Mouse (Mus musculus): ENCODE data around the gene Sympk. TPM values are rescaled to one million over a fixed set of nuclear protein-coding genes. Genes with fewer than 3 reads are reported as not detected.

Gene Sympk
- total and polyA plus RNA-seq, 3 experiments: 43.7 to 141 (median 111) TPM

DNA sequence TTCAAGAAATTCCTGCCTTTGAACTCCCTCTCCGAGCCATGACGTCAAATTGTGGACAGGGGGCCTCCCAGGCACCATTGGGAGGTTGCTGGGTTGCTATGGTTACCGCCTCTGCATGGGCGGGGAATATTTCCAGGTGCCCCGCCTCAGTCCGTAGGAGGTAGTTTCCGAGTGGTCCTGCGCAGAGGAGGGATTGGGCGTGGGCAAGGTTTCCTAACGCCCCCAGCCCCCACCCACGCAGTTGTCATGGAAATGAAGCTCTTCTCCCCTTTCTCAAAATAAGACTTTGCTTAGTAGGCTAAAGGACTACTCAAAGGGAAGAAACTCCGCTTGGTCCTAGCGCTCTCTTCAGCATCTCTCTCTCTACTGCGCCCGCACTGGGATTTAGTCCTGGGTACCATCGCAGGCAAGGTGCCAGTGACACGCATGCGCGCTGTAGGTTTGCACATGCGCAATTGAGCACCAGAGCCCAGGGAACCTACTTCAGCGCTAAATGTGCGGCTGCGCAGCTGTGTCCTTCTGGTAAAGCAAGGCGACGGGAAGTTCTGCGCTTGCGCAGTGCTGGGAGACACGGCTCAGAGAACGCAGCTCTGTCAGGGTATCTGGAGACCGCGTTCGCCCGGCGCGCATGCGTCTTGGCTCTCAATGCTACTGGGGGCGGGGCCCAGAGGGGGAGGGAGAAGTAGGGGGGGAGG is 33.4 kb upstream of the Sympk start, which contains the start of gene Mypop:
Mypop (plus strand) TSS at position 645 of the 695 bp plus-strand sequence.
- TF ChIP-seq UBTF (IDR thresholded peaks at IDR 0.05; ENCODE audit: low read depth, low read length) (no peak), TCF12 (IDR thresholded peaks at IDR 0.05; ENCODE audit: low read depth, low read length) (peak; percentile 69), BHLHE40 (IDR thresholded peaks at IDR 0.05; ENCODE audit: low read depth, low read length) (no peak; the same call in 1 of the 2 replicates), NRF1 (IDR thresholded peaks at IDR 0.05; ENCODE audit: low read depth, low read length) (peak; percentile 90), CHD2 (IDR thresholded peaks at IDR 0.05; ENCODE audit: low read length) (peak; percentile 71), ZMIZ1 (IDR thresholded peaks at IDR 0.05; ENCODE audit: low read depth, low read length) (peak; percentile 68; the same call in 1 of the 2 replicates), CHD1 (IDR thresholded peaks at IDR 0.05; ENCODE audit: low read depth, low read length) (no peak), SMC3 (IDR thresholded peaks at IDR 0.05; ENCODE audit: low read depth, low read length) (no peak), MAZ (IDR thresholded peaks at IDR 0.05; ENCODE audit: low read depth, low read length) (peak; percentile 91), JUN (IDR thresholded peaks at IDR 0.05; ENCODE audit: insufficient read depth, low read depth, low read length) (peak; percentile 22; the same call in 1 of the 2 replicates), RAD21 (IDR thresholded peaks at IDR 0.05; ENCODE audit: low read depth, low read length) (no peak), HCFC1 (IDR thresholded peaks at IDR 0.05; ENCODE audit: low read depth, low read length) (peak; percentile 70), ELF1 (IDR thresholded peaks at IDR 0.05; ENCODE audit: low read depth, low read length) (peak; percentile 64), MXI1 (IDR thresholded peaks at IDR 0.05; ENCODE audit: low read depth, low read length) (peak; percentile 88), USF1 (IDR thresholded peaks at IDR 0.05; ENCODE audit: low read depth, low read length) (no peak), ZNF384 (IDR thresholded peaks at IDR 0.05; ENCODE audit: low read depth, low read length) (no peak), SIN3A (IDR thresholded peaks at IDR 0.05; ENCODE audit: low read length) (peak; percentile 84), MYC (IDR thresholded peaks at IDR 0.05; ENCODE audit: low read depth, low read length) (peak; percentile 60; the same call in 1 of the 2 replicates), POLR2A (IDR thresholded peaks at IDR 0.05; ENCODE audit: low read depth, low read length) (peak; percentile 83), USF2 (conservative IDR thresholded peaks at IDR 0.05; ENCODE audit: low read depth, low read length) (no peak), TBP (conservative IDR thresholded peaks at IDR 0.05; ENCODE audit: low read depth, low read length) (0 out of 2 replicates have a peak, but pooled peaks have one; percentile 49), MAX (IDR thresholded peaks at IDR 0.05; ENCODE audit: low read length) (peak; percentile 68), PAX5 (IDR thresholded peaks at IDR 0.05; ENCODE audit: low read length) (no peak), ZKSCAN1 (IDR thresholded peaks at IDR 0.05; ENCODE audit: borderline replicate concordance, low read depth, low read length) (no peak), GABPA (IDR thresholded peaks at IDR 0.05; ENCODE audit: insufficient replicate concordance, low read depth, low read length) (no peak), POLR2AphosphoS2 (IDR thresholded peaks at IDR 0.05; ENCODE audit: low read depth, low read length) (peak; percentile 79; the same call in 1 of the 2 replicates), RCOR1 (conservative IDR thresholded peaks at IDR 0.05; ENCODE audit: low read depth, low read length) (no peak; the same call in 1 of the 2 replicates), JUND (conservative IDR thresholded peaks at IDR 0.05; ENCODE audit: low read depth, low read length) (no peak), EP300 (IDR thresholded peaks at IDR 0.05; ENCODE audit: low read length) (no peak), MEF2A (IDR thresholded peaks at IDR 0.05; ENCODE audit: borderline replicate concordance, low read depth, low read length) (peak; percentile 70), IRF4 (IDR thresholded peaks at IDR 0.05; ENCODE audit: low read depth, low read length) (peak; percentile 67), CTCF (conservative IDR thresholded peaks at IDR 0.05 in 1 of 2, IDR thresholded peaks at IDR 0.05 in 1 of 2; ENCODE audit: low read depth in 2 of 2, low read length in 2 of 2) (no peak), ETS1 (conservative IDR thresholded peaks at IDR 0.05; ENCODE audit: low read depth, low read length) (no peak), NELFE (IDR thresholded peaks at IDR 0.05; ENCODE audit: low read depth, low read length) (peak; percentile 88), MAFK (IDR thresholded peaks at IDR 0.05; ENCODE audit: insufficient replicate concordance, low read length) (no peak), ZC3H11A (IDR thresholded peaks at IDR 0.05; ENCODE audit: low read depth, low read length) (no peak), KAT2A (IDR thresholded peaks at IDR 0.05; ENCODE audit: insufficient replicate concordance, low read length) (no peak), E2F4 (IDR thresholded peaks at IDR 0.05; ENCODE audit: insufficient replicate concordance, low read depth, low read length) (no peak)
- peak; percentile 100 for DNase-seq (ENCODE audit: extremely low read depth)
- Histone ChIP-seq H3K9ac (ENCODE audit: insufficient read depth, low read depth) (peak within 1 kb of the TSS; percentile 89), H3K27ac (ENCODE audit: insufficient read depth, low read depth) (peak within 1 kb of the TSS; percentile 56), H3K9me3 (replicated peaks; ENCODE audit: low read length) (peaks cover 2% of the 10 kb centered on the region), H3K36me3 (replicated peaks in 1 of 2; ENCODE audit: control insufficient read depth in 1 of 2, insufficient read depth in 1 of 2, low read length in 1 of 2) (peaks cover 6 to 40% of the 10 kb centered on the region in 2 experiments), H3K79me2 (replicated peaks; ENCODE audit: control insufficient read depth, extremely low read depth, insufficient read depth, poor library complexity, severe bottlenecking) (no peaks in the 10 kb centered on the region), H3K27me3 (replicated peaks) (peaks cover 40% of the 10 kb centered on the region), H3K4me2 (ENCODE audit: insufficient read depth, low read depth, poor library complexity, severe bottlenecking) (peak within 1 kb of the TSS; percentile 94), H3K4me1 (ENCODE audit: control insufficient read depth in 1 of 2, insufficient read depth in 2 of 2) (peaks cover 7 to 16% of the 10 kb centered on the region in 2 experiments), H3K4me3 (replicated peaks in 1 of 3; ENCODE audit: low read depth in 2 of 3, low read length in 2 of 3, poor library complexity in 1 of 3) (peak within 1 kb of the TSS; percentile 52 to 57 (median 54))
- in situ Hi-C loops (cut with MboI; ENCODE audit: low pct_ligation_motif_present, low pct_unique_long_range_greater_than_20kb, low sequenced_read_pairs) (no loop called here), dilution Hi-C loops (cut with MboI; ENCODE audit: extremely low pct_ligation_motif_present, extremely low pct_unique_long_range_greater_than_20kb, low sequenced_read_pairs) (no loop called here)

All from CH12.LX (cell line).